Mouse (Mus musculus): ENCODE measurements around the gene Psg21.
"Not testable (repeated sequence)": the region's sequence is repeated elsewhere in the genome, so short reads cannot be mapped to it uniquely, and the experiment has no call there.

Gene Psg21

GRCm38 (mm10) chr7:18656625-18657024 lies at the start of gene Psg21:
Gene Psg21 (minus strand): TSS chr7:18656725.
- not testable (repeated sequence) for DNase-seq (ENCODE audit: low spot score)

GRCm38 (mm10) chr7:18686085-18686484 lies 29.6 kb upstream of the Psg21 start, which contains the start of gene Psg20:
Gene Psg20 (minus strand): TSS chr7:18686185.
- no peak for DNase-seq (ENCODE audit: low spot score)

GRCm38 (mm10) chr7:18685586-18685985 lies 29.1 kb upstream of the Psg21 start:
- DNase-seq (ENCODE audit: low spot score) = no peak

- no peak for DNase-seq (ENCODE audit: low spot score)
These were observed 23.2 kb upstream of the Psg21 start for GRCm38 (mm10) chr7:18679772-18680171.

GRCm38 (mm10) chr7:18626921-18627320 lies 29.6 kb downstream of the Psg21 start:
- not testable (repeated sequence) for DNase-seq (ENCODE audit: low spot score)

- not testable (repeated sequence) for DNase-seq (ENCODE audit: low spot score)
These were observed 40.1 kb downstream of the Psg21 start, which contains the start of gene Psg23 for GRCm38 (mm10) chr7:18616401-18616800. Gene Psg23 (minus strand): TSS chr7:18616501.

All from urinary bladder, postnatal 25 days (tissue).